Mouse (Mus musculus): ENCODE results near the gene Abcg2. TPM values are rescaled to one million over a fixed set of nuclear protein-coding genes. Genes with fewer than 3 reads are reported as not detected.

Abcg2 gene
- total and polyA plus RNA-seq, 3 experiments, result 16.6 to 39.9 (median 25.0) TPM

DNA sequence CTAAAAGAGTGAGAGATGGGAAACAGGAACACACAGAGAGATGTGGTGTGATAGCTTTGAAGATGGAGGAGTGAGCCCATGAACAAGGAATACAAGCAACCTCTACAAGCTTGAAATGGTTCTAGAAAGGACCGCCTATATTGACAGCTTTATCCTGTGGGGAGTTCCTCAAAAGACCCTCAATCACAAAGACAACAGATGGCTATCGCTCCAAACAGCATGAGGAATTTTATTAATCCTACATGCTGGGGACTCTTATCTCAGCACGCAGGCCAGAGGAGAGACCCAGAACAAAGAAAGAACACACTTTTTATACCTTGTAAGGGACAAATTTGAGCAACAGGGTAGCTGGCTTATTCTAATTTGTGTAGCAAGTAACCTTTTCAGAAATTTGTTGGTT lies 48.1 kb downstream of the Abcg2 start:
- Histone ChIP-seq H3K4me3 (replicated peaks in 1 of 3; ENCODE audit: low read depth in 2 of 3, low read length in 2 of 3, poor library complexity in 1 of 3) (no peak overlapping the region), H3K4me1 (ENCODE audit: control insufficient read depth in 1 of 2, insufficient read depth in 2 of 2) (peaks cover 0 to 3% of the 10 kb centered on the region in 2 experiments; a peak in 1 of 4 replicates), H3K27ac (ENCODE audit: insufficient read depth, low read depth) (no peak overlapping the region), H3K27me3 (replicated peaks) (no peaks in the 10 kb centered on the region), H3K4me2 (ENCODE audit: insufficient read depth, low read depth, poor library complexity, severe bottlenecking) (no peak overlapping the region), H3K79me2 (replicated peaks; ENCODE audit: control insufficient read depth, extremely low read depth, insufficient read depth, poor library complexity, severe bottlenecking) (no peaks in the 10 kb centered on the region), H3K9me3 (replicated peaks; ENCODE audit: low read length) (no peaks in the 10 kb centered on the region), H3K36me3 (replicated peaks in 1 of 2; ENCODE audit: control insufficient read depth in 1 of 2, insufficient read depth in 1 of 2, low read length in 1 of 2) (no peaks in the 10 kb centered on the region), H3K9ac (ENCODE audit: insufficient read depth, low read depth) (no peak overlapping the region)
- dilution Hi-C loops (cut with MboI; ENCODE audit: extremely low pct_ligation_motif_present, extremely low pct_unique_long_range_greater_than_20kb, low sequenced_read_pairs), result no loop called here
- in situ Hi-C loops (cut with MboI; ENCODE audit: low pct_ligation_motif_present, low pct_unique_long_range_greater_than_20kb, low sequenced_read_pairs), result loop anchor here (25.0 kb wide), 1 partner anchor 130 kb away; no protein-coding TSS in a partner anchor
- no peak for DNase-seq (ENCODE audit: extremely low read depth)
- TF ChIP-seq CTCF (conservative IDR thresholded peaks at IDR 0.05 in 1 of 2, IDR thresholded peaks at IDR 0.05 in 1 of 2; ENCODE audit: low read depth in 2 of 2, low read length in 2 of 2), result no peak

DNA sequence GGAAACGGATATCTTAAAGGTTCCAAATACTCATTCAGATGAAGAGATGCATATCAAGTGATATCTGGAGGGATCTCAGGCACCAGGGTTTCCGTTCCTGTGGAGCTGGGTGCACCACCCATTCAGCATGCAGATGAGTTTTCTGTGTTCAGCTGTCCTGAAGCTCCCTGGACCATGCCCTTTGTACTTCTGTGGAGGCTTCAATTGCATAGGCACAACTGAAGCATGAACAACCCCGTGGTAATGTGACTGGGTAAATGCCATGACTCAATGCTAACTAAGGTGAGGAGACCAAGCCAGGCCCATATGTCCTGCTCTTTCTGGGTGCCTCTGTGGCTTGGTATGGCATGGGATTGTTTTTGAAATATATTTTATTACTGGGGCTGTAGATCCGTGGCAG lies 49.4 kb downstream of the Abcg2 start:
- peaks cover 0 to 3% of the 10 kb centered on the region in 2 experiments; a peak in 1 of 4 replicates for H3K4me1 ChIP-seq (ENCODE audit: control insufficient read depth in 1 of 2, insufficient read depth in 2 of 2)
- DNase-seq (ENCODE audit: extremely low read depth), result no peak
- no peak overlapping the region for H3K4me3 ChIP-seq (replicated peaks in 1 of 3; ENCODE audit: low read depth in 2 of 3, low read length in 2 of 3, poor library complexity in 1 of 3)
- H3K27me3 ChIP-seq (replicated peaks), result no peaks in the 10 kb centered on the region
- H3K4me2 ChIP-seq (ENCODE audit: insufficient read depth, low read depth, poor library complexity, severe bottlenecking), result no peak overlapping the region
- no peaks in the 10 kb centered on the region for H3K9me3 ChIP-seq (replicated peaks; ENCODE audit: low read length)
- in situ Hi-C loops (cut with MboI; ENCODE audit: low pct_ligation_motif_present, low pct_unique_long_range_greater_than_20kb, low sequenced_read_pairs) (loop anchor here (25.0 kb wide), 1 partner anchor 129 kb away; no protein-coding TSS in a partner anchor), dilution Hi-C loops (cut with MboI; ENCODE audit: extremely low pct_ligation_motif_present, extremely low pct_unique_long_range_greater_than_20kb, low sequenced_read_pairs) (no loop called here)
- H3K36me3 ChIP-seq (replicated peaks in 1 of 2; ENCODE audit: control insufficient read depth in 1 of 2, insufficient read depth in 1 of 2, low read length in 1 of 2), result no peaks in the 10 kb centered on the region
- TF ChIP-seq USF1 (IDR thresholded peaks at IDR 0.05; ENCODE audit: low read depth, low read length) (no peak), CHD2 (IDR thresholded peaks at IDR 0.05; ENCODE audit: low read length) (no peak), EP300 (IDR thresholded peaks at IDR 0.05; ENCODE audit: low read length) (no peak), CHD1 (IDR thresholded peaks at IDR 0.05; ENCODE audit: low read depth, low read length) (no peak), POLR2AphosphoS2 (IDR thresholded peaks at IDR 0.05; ENCODE audit: low read depth, low read length) (no peak), ZMIZ1 (IDR thresholded peaks at IDR 0.05; ENCODE audit: low read depth, low read length) (no peak), PAX5 (IDR thresholded peaks at IDR 0.05; ENCODE audit: low read length) (no peak), ZC3H11A (IDR thresholded peaks at IDR 0.05; ENCODE audit: low read depth, low read length) (no peak), BHLHE40 (IDR thresholded peaks at IDR 0.05; ENCODE audit: low read depth, low read length) (no peak), ETS1 (conservative IDR thresholded peaks at IDR 0.05; ENCODE audit: low read depth, low read length) (no peak), MYC (IDR thresholded peaks at IDR 0.05; ENCODE audit: low read depth, low read length) (no peak), SIN3A (IDR thresholded peaks at IDR 0.05; ENCODE audit: low read length) (no peak), MAX (IDR thresholded peaks at IDR 0.05; ENCODE audit: low read length) (no peak), IRF4 (IDR thresholded peaks at IDR 0.05; ENCODE audit: low read depth, low read length) (no peak), E2F4 (IDR thresholded peaks at IDR 0.05; ENCODE audit: insufficient replicate concordance, low read depth, low read length) (no peak)
- no peak overlapping the region for H3K27ac ChIP-seq (ENCODE audit: insufficient read depth, low read depth)
- no peaks in the 10 kb centered on the region for H3K79me2 ChIP-seq (replicated peaks; ENCODE audit: control insufficient read depth, extremely low read depth, insufficient read depth, poor library complexity, severe bottlenecking)
- no peak overlapping the region for H3K9ac ChIP-seq (ENCODE audit: insufficient read depth, low read depth)

Measured in CH12.LX (cell line).